Mouse (Mus musculus) liver, embryonic 14.5 days (tissue): ENCODE data around the gene Nccrp1.

Source experiments
- CTCF ChIP-seq: IDR thresholded peaks from 2 replicates; pipeline ENCODE4 v1.5.1; 2016; ENCODE audit warnings: antibody characterized with exemption, low read depth, control low read depth
- EP300 ChIP-seq: IDR thresholded peaks from 2 replicates; pipeline ENCODE4 v1.6.1; 2016; ENCODE audit warnings: antibody characterized with exemption, low read depth

- no peak for TF ChIP-seq EP300
- TF ChIP-seq CTCF, result no peak
Observed at GRCm38 (mm10) chr7:28582841-28583240, 35.8 kb upstream of the Nccrp1 start.
